Mouse (Mus musculus) myocyte (in vitro differentiated cells): Measurements from ENCODE around the gene Aig1. TPM values are rescaled to one million over a fixed set of nuclear protein-coding genes. Genes with fewer than 3 reads are reported as not detected.

Experiments used
- H3K27me3 ChIP-seq: one replicate; pipeline ENCODE4 v1.6.1; 2011; ENCODE audit not compliant: control insufficient read depth, insufficient read depth, insufficient read length
- H3K36me3 ChIP-seq: one replicate; pipeline ENCODE4 v1.6.1; 2011; ENCODE audit not compliant: control insufficient read depth, insufficient read depth
- H3K4me2 ChIP-seq: one replicate; pipeline ENCODE4 v1.6.1; 2011; ENCODE audit warnings: low read depth, control low read depth
- H3K4me3 ChIP-seq: one replicate; pipeline ENCODE4 v1.5.1; 2011; ENCODE audit warnings: mild to moderate bottlenecking, control low read depth, moderate library complexity
- H3K79me2 ChIP-seq: one replicate; pipeline ENCODE4 v1.6.1; 2011; ENCODE audit not compliant: control insufficient read depth, insufficient read depth
- H3ac ChIP-seq: one replicate; pipeline ENCODE4 v1.6.1; 2011; ENCODE audit not compliant: control insufficient read depth, insufficient read length
- CEBPB ChIP-seq: IDR thresholded peaks from 2 replicates; pipeline ENCODE4 v1.6.1; 2011; ENCODE audit warnings: mild to moderate bottlenecking, moderate library complexity; ENCODE audit not compliant: poor library complexity, insufficient read depth, severe bottlenecking
- E2F4 ChIP-seq: IDR thresholded peaks from one replicate; pipeline ENCODE4 v1.6.1; 2011; ENCODE audit warnings: mild to moderate bottlenecking, control low read depth, moderate library complexity; ENCODE audit not compliant: insufficient read depth
- MAX ChIP-seq: IDR thresholded peaks from one replicate; pipeline ENCODE4 v1.6.1; 2011; ENCODE audit warnings: low read depth, mild to moderate bottlenecking, control low read depth
- MYOD1 ChIP-seq, 3 experiments: IDR thresholded peaks; one replicate each; pipeline ENCODE4 v1.6.1; 2011; ENCODE audit warnings: control low read depth in 2 of 3, low read depth in 2 of 3, mild to moderate bottlenecking in 2 of 3, moderate library complexity in 1 of 3; ENCODE audit not compliant: insufficient read length in 2 of 3, control insufficient read depth in 1 of 3
- MYOG ChIP-seq, 3 experiments: IDR thresholded peaks; one replicate each; pipeline ENCODE4 v1.6.1; 2011; ENCODE audit warnings: control low read depth in 2 of 3, low read depth in 2 of 3, mild to moderate bottlenecking in 2 of 3; ENCODE audit not compliant: insufficient read length in 2 of 3, control insufficient read depth in 1 of 3, insufficient read depth in 1 of 3
- POLR2A ChIP-seq: IDR thresholded peaks from one replicate; pipeline ENCODE4 v1.6.1; 2011; ENCODE audit warnings: low read depth, mild to moderate bottlenecking, control low read depth, moderate library complexity; ENCODE audit not compliant: insufficient read length
- POLR2AphosphoS2 ChIP-seq: IDR thresholded peaks from one replicate; pipeline ENCODE4 v1.6.1; 2011; ENCODE audit warnings: low read depth, control low read depth; ENCODE audit not compliant: insufficient read length
- REST ChIP-seq: IDR thresholded peaks from one replicate; pipeline ENCODE4 v1.6.1; 2011; ENCODE audit warnings: mild to moderate bottlenecking, control low read depth, moderate library complexity; ENCODE audit not compliant: insufficient read depth, insufficient read length
- SRF ChIP-seq: IDR thresholded peaks from one replicate; pipeline ENCODE4 v1.6.1; 2011; ENCODE audit warnings: low read depth; ENCODE audit not compliant: control insufficient read depth, insufficient read length
- TCF12 ChIP-seq: IDR thresholded peaks from one replicate; pipeline ENCODE4 v1.6.1; 2011; ENCODE audit warnings: mild to moderate bottlenecking, control low read depth; ENCODE audit not compliant: poor library complexity, insufficient read depth, severe bottlenecking
- TCF3 ChIP-seq: IDR thresholded peaks from one replicate; pipeline ENCODE4 v1.6.1; 2011; ENCODE audit warnings: low read depth, control low read depth; ENCODE audit not compliant: insufficient read length
- USF1 ChIP-seq: IDR thresholded peaks from one replicate; pipeline ENCODE4 v1.6.1; 2011; ENCODE audit warnings: low read depth, mild to moderate bottlenecking, control low read depth, moderate library complexity
- polyA plus RNA-seq: library from polyadenylated mRNA; unstranded; fragments of >200 nt; fragmentation: generic; extraction: Trizol; gene quantifications from one replicate; pipeline ENCODE4 v1.2.1, GENCODE M21; 2012; ENCODE audit warnings: missing spikeins

The Aig1 gene
- polyA plus RNA-seq, 1 experiment = 31.3 TPM

GRCm38 (mm10) chr10:13770720-13771119 is 98.1 kb downstream of the Aig1 start:
- H3K4me2 ChIP-seq = no peak overlapping the region
- no peaks in the 10 kb centered on the region for H3K36me3 ChIP-seq
- no peaks in the 10 kb centered on the region for H3K79me2 ChIP-seq
- TF ChIP-seq POLR2AphosphoS2 = no peak
- no peak for TF ChIP-seq TCF3
- no peak for TF ChIP-seq USF1
- TF ChIP-seq TCF12 = no peak
- no peak for TF ChIP-seq MYOD1 (IDR thresholded peaks at IDR 0.05; ENCODE audit: control insufficient read depth in 1 of 3, insufficient read length in 2 of 3, low read depth in 2 of 3)
- TF ChIP-seq MAX = no peak
- no peak for TF ChIP-seq POLR2A
- TF ChIP-seq CEBPB = no peak
- no peak for TF ChIP-seq MYOG (IDR thresholded peaks at IDR 0.05; ENCODE audit: control insufficient read depth in 1 of 3, insufficient read depth in 1 of 3, insufficient read length in 2 of 3, low read depth in 2 of 3)
- no peak overlapping the region for H3K4me3 ChIP-seq
- H3K27me3 ChIP-seq = no peaks in the 10 kb centered on the region
- H3ac ChIP-seq = no peak overlapping the region

GRCm38 (mm10) chr10:13769789-13770188 is 99.0 kb downstream of the Aig1 start:
- Histone ChIP-seq H3K36me3 (no peaks in the 10 kb centered on the region), H3K4me3 (no peak overlapping the region), H3ac (no peak overlapping the region), H3K27me3 (no peaks in the 10 kb centered on the region), H3K4me2 (no peak overlapping the region), H3K79me2 (no peaks in the 10 kb centered on the region)
- TF ChIP-seq TCF12 (no peak), POLR2AphosphoS2 (no peak), POLR2A (no peak), TCF3 (no peak), E2F4 (no peak), SRF (no peak), REST (no peak), MYOD1 (IDR thresholded peaks at IDR 0.05; ENCODE audit: control insufficient read depth in 1 of 3, insufficient read length in 2 of 3, low read depth in 2 of 3) (no peak), USF1 (no peak), MAX (no peak), MYOG (IDR thresholded peaks at IDR 0.05; ENCODE audit: control insufficient read depth in 1 of 3, insufficient read depth in 1 of 3, insufficient read length in 2 of 3, low read depth in 2 of 3) (no peak), CEBPB (no peak)

GRCm38 (mm10) chr10:13768866-13769265 is 99.9 kb downstream of the Aig1 start:
- Histone ChIP-seq H3K4me3 (no peak overlapping the region), H3K79me2 (no peaks in the 10 kb centered on the region), H3K4me2 (no peak overlapping the region), H3K27me3 (no peaks in the 10 kb centered on the region), H3ac (no peak overlapping the region), H3K36me3 (no peaks in the 10 kb centered on the region)
- TF ChIP-seq MYOD1 (IDR thresholded peaks at IDR 0.05; ENCODE audit: control insufficient read depth in 1 of 3, insufficient read length in 2 of 3, low read depth in 2 of 3) (no peak), USF1 (no peak), TCF3 (no peak), POLR2A (no peak), MYOG (IDR thresholded peaks at IDR 0.05; ENCODE audit: control insufficient read depth in 1 of 3, insufficient read depth in 1 of 3, insufficient read length in 2 of 3, low read depth in 2 of 3) (no peak), E2F4 (no peak)

GRCm38 (mm10) chr10:13767076-13767475 is 101.7 kb downstream of the Aig1 start:
- no peaks in the 10 kb centered on the region for H3K36me3 ChIP-seq

GRCm38 (mm10) chr10:13763151-13763550 is 105.6 kb downstream of the Aig1 start:
- no peak overlapping the region for H3K4me3 ChIP-seq

More at GRCm38 (mm10) chr10:13767076-13767475, 101.7 kb downstream of the Aig1 start:
- Histone ChIP-seq H3K27me3 (no peaks in the 10 kb centered on the region), H3K4me3 (no peak overlapping the region), H3ac (no peak overlapping the region), H3K79me2 (no peaks in the 10 kb centered on the region), H3K4me2 (no peak overlapping the region)
- no peak for TF ChIP-seq E2F4
- TF ChIP-seq TCF12 = no peak
- no peak for TF ChIP-seq SRF
- TF ChIP-seq MAX = no peak
- no peak for TF ChIP-seq MYOG (IDR thresholded peaks at IDR 0.05; ENCODE audit: control insufficient read depth in 1 of 3, insufficient read depth in 1 of 3, insufficient read length in 2 of 3, low read depth in 2 of 3)
- TF ChIP-seq MYOD1 (IDR thresholded peaks at IDR 0.05; ENCODE audit: control insufficient read depth in 1 of 3, insufficient read length in 2 of 3, low read depth in 2 of 3) = no peak
- no peak for TF ChIP-seq POLR2A
- no peak for TF ChIP-seq POLR2AphosphoS2
- TF ChIP-seq TCF3 = no peak
- no peak for TF ChIP-seq USF1
- TF ChIP-seq REST = no peak
- no peak for TF ChIP-seq CEBPB

More at GRCm38 (mm10) chr10:13763151-13763550, 105.6 kb downstream of the Aig1 start:
- no peak for TF ChIP-seq E2F4
- TF ChIP-seq MAX = no peak
- no peak for TF ChIP-seq CEBPB
- TF ChIP-seq POLR2A = no peak
- no peak for TF ChIP-seq MYOD1 (IDR thresholded peaks at IDR 0.05; ENCODE audit: control insufficient read depth in 1 of 3, insufficient read length in 2 of 3, low read depth in 2 of 3)
- Histone ChIP-seq H3ac (no peak overlapping the region), H3K27me3 (no peaks in the 10 kb centered on the region), H3K79me2 (no peaks in the 10 kb centered on the region), H3K36me3 (no peaks in the 10 kb centered on the region), H3K4me2 (no peak overlapping the region)
